Mouse (Mus musculus): Measurements from ENCODE around the gene Sox21. TPM values are rescaled to one million over a fixed set of nuclear protein-coding genes. Genes with fewer than 3 reads are reported as not detected.

The Sox21 gene
- not detected for polyA plus RNA-seq (2017; shearing (Covaris generic))

GRCm38 (mm10) chr14:118236886-118237289 is at the start of gene Sox21:
TSS of gene Sox21 (minus strand) at chr14:118237030.

DNA sequence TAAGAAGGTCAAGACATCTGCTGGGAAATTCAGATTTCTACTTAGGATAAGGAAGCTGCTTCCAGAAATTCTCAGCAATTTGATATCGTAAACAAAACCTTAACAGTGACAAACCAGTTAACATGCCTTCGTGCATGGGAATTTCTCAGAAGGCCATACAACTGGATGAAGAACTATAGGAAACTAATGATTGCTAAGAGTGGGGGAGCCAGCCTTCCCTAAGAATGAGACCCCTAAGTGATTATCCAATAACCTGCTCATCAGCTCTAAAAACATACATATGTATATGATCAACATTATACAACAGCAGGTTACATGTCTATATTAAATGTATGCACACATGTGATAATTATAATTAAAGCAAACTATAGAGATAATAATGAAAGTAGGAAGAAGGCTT is 29.8 kb upstream of the Sox21 start, which contains the start of gene Gm9376:
TSS of gene Gm9376 (plus strand) at position 301 of the 400 bp plus-strand sequence.

Other genes starting within 250 kb of the Sox21 start
- gene Dct, start 184.8 kb downstream of the Sox21 start, polyA plus RNA-seq (2017; shearing (Covaris generic)) = 0.16 TPM
- gene Tgds, start 104.3 kb downstream of the Sox21 start, polyA plus RNA-seq (2017; shearing (Covaris generic)) = 9.5 TPM
- 22.6 TPM for gene Gpr180, start 99.9 kb downstream of the Sox21 start, polyA plus RNA-seq (2017; shearing (Covaris generic))
- not detected for gene Gm9376, start 29.9 kb upstream of the Sox21 start, polyA plus RNA-seq (2017; shearing (Covaris generic))